Mouse (Mus musculus): ENCODE measurements around the gene Gpr183. TPM values are rescaled to one million over a fixed set of nuclear protein-coding genes. Genes with fewer than 3 reads are reported as not detected.
A peak's percentile ranks its signal among the peaks of the same experiment; 100 is the strongest.

The Gpr183 gene
- total RNA-seq, 1 experiment from 2014 or later: 1.1 TPM

DNA sequence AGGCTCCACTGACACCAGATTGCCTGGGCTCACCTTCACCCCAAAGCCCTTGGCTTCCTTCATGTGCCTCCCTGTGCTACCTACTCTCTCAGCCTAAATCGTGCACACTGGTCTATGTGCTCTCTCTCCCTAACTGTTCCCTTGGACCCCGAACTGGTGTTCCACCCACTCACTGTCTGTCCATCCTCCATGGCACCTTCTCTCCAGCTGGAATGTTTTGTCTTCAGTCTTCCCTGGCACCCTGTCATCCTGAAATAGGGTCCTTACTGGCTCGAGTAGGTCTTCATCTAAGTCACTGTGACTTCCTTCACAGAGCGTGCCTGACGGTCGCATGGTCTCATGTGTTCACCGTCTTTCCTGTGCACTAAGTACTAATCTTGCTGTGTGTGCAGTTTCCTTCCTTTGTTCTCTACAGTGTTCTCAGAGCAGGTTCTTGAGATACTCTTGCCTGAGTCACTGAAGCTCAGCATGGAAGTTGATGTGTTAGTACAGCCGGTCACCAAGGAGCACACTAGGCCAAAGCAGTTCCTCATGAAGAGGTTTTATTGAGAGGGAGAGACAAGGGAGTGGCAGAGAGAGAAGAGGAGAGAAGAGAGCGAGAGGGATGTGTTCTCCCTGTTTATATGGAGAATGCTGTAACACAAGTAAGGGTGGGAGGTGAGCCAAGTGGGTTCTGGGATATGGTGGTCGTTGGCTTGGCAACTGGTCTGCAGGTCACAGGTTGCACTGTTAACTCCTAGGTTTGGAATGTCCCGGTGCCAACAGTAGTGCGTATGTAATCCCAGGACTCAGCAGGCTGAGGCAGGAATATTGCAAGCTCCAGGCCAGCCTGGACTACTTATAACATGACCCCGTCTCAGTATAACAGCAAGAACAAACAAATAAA, 27.6 kb upstream of the Gpr183 start:
- peak in 1 of 2 experiments; percentile 44; a peak in 3 of 4 replicates for ATAC-seq (replicated peaks in 1 of 2; ENCODE audit: insufficient read depth in 1 of 2, low FRiP score in 2 of 2, low TSS enrichment in 1 of 2, low read depth in 1 of 2, poor library complexity in 2 of 2, severe bottlenecking in 2 of 2)

DNA sequence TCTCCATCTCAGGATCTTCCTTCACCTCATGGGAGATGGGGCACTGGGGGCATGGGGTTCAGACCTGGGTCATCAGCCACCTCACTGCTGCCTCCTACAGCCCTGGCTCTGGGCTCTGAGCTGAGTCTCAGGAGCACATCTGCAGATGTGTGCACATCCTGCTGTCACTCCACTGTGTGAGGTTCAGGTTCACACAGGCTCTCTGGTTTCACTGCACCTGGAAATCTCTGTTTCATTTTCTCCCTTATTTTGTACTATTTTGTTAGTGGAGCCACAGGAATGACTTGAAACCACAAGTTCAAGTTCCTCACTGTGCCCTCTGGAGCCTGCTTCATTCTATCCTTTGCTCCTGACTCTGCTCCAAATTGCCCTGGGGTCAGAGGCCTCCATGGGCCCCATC, 26.9 kb upstream of the Gpr183 start:
- ATAC-seq (replicated peaks in 1 of 2; ENCODE audit: insufficient read depth in 1 of 2, low FRiP score in 2 of 2, low TSS enrichment in 1 of 2, low read depth in 1 of 2, poor library complexity in 2 of 2, severe bottlenecking in 2 of 2): peak in 1 of 2 experiments; percentile 23; a peak in 1 of 4 replicates

DNA sequence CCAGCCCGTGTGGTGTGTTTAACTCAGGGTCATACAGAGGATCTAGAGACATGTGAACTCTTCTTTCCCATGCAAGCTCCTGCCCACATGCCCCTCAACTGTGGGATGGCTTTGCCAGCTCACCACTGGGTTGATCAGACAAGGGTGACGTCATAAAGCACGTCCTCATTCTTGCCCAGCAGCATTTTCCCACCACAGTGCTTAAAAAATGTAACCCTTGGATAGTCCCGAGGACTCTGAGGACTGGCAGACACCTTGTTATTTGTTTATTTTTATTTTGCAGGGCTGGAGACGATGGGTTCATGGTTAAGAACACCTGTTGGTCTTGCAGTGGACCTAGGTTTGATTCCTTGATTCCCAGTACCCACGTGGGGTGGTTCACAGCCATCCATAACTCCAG, 25.9 kb upstream of the Gpr183 start:
- no peak for ATAC-seq (replicated peaks in 1 of 2; ENCODE audit: insufficient read depth in 1 of 2, low FRiP score in 2 of 2, low TSS enrichment in 1 of 2, low read depth in 1 of 2, poor library complexity in 2 of 2, severe bottlenecking in 2 of 2)

DNA sequence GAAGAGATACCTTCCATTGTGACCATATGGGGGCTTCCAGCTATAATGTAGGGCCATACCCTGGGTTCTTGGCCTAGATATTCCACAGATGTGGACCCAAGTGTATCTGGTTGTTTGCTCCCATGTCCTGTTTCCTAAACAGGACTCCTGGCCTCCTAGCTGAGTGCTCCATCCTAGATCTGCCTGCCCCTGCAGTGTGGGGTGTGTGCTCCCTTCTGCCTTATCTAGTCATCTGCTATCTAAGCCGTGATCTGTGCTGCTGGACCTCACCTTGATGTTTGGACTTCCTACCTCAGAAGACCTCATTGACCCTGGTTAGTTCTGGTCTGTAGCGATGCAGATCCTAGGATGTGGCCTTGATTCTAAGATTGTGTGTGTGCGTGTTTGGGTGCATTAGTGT, 24.9 kb upstream of the Gpr183 start:
- no peak for ATAC-seq (replicated peaks in 1 of 2; ENCODE audit: insufficient read depth in 1 of 2, low FRiP score in 2 of 2, low TSS enrichment in 1 of 2, low read depth in 1 of 2, poor library complexity in 2 of 2, severe bottlenecking in 2 of 2)

DNA sequence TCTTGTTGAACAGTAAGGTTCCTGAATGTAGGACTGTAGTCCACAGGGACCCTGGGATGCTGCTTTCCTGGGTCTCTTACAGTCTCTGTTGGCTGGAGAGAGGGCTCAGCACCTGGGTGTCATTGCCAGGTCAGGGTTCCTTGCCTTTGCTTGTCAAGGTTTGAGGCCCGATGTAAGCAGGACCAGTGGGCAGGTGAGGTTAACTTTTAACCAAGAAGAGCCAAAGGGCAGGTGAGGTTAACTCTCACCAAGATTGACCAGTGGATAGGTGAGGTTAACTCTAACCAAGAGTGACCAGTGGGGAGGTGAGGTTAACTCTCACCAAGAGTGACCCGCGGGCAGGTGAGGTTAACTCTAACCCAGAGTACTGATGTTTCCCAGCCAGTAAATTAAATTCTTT, 24.3 kb upstream of the Gpr183 start:
- no peak for ATAC-seq (replicated peaks in 1 of 2; ENCODE audit: insufficient read depth in 1 of 2, low FRiP score in 2 of 2, low TSS enrichment in 1 of 2, low read depth in 1 of 2, poor library complexity in 2 of 2, severe bottlenecking in 2 of 2)

DNA sequence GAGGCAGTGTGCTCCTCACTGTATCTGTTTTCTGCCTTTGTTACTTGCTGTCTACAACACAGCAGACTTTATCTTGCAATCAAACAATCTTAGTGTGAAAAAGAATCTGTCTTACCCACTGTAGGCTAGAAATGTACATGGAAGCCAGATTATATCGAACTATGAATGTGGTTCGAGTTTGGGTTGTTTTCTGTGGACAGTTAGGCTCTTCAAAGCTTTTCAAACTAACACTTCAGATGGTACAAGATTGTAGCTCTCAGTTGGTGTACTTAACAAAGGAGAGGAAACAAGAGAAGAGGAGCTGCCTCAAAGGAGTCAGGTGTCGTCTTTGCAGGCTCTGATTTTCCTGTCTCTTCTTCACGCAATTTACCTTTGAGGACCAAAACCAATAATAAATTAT, 22.7 kb upstream of the Gpr183 start:
- ATAC-seq (replicated peaks in 1 of 2; ENCODE audit: insufficient read depth in 1 of 2, low FRiP score in 2 of 2, low TSS enrichment in 1 of 2, low read depth in 1 of 2, poor library complexity in 2 of 2, severe bottlenecking in 2 of 2): no peak

DNA sequence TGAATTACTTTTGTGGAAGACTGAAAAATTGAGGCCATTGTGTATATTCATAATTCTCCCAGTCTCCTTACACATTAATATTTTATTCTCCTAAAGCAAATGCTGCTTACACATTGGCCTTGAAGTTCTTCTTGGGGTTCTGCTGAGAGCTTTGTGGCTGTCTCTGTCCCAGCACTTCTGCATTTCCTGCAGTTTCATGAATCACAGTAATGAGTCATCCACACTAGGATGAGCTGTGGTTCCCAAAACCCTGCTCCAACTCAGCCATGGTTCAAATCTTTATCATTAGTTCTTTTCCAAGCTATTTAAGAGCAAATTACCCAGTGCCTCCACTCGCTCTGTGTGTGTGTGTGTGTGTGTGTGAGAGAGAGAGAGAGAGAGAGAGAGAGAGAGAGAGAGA, 22.3 kb upstream of the Gpr183 start:
- ATAC-seq (replicated peaks in 1 of 2; ENCODE audit: insufficient read depth in 1 of 2, low FRiP score in 2 of 2, low TSS enrichment in 1 of 2, low read depth in 1 of 2, poor library complexity in 2 of 2, severe bottlenecking in 2 of 2): no peak

DNA sequence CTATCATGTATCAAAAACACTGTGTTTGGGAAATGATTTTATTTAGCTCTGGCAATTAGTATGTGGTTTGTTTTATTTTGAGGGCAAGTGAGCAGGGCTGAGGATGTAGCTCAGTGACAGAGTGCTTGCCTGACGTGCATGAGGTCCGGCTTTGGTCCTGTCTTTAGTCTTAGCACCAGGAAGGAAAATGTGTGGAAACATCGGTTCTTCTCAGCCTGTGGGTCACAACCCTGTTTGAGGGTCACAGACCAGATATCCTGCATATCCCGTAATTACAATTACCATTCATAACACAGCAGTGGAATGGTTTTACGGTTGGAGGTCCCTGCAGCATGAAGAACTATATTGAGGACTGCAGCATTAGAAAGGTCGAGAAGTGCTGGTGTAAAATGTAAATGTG, 21.0 kb upstream of the Gpr183 start:
- no peak for ATAC-seq (replicated peaks in 1 of 2; ENCODE audit: insufficient read depth in 1 of 2, low FRiP score in 2 of 2, low TSS enrichment in 1 of 2, low read depth in 1 of 2, poor library complexity in 2 of 2, severe bottlenecking in 2 of 2)

DNA sequence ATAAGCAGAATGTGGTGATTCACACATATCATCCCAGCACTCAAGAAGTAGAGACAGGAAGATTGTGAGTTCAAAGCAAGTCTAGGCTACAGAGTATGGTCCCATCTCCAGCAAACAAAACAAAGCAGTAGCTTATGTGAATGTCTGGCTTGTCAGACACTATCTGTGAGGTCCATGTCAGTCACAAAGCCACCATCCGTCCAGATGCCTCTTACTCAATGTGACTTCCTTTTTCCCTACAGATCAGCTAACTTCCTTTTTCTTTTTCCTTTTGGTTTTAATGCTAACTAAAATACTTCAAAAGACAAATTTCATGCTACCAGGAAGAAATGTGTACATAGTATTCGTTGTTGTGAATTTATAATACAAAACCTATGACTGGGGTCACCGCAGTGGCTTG, 20.5 kb upstream of the Gpr183 start:
- peak; percentile 82 for ATAC-seq (replicated peaks in 1 of 2; ENCODE audit: insufficient read depth in 1 of 2, low FRiP score in 2 of 2, low TSS enrichment in 1 of 2, low read depth in 1 of 2, poor library complexity in 2 of 2, severe bottlenecking in 2 of 2)

DNA sequence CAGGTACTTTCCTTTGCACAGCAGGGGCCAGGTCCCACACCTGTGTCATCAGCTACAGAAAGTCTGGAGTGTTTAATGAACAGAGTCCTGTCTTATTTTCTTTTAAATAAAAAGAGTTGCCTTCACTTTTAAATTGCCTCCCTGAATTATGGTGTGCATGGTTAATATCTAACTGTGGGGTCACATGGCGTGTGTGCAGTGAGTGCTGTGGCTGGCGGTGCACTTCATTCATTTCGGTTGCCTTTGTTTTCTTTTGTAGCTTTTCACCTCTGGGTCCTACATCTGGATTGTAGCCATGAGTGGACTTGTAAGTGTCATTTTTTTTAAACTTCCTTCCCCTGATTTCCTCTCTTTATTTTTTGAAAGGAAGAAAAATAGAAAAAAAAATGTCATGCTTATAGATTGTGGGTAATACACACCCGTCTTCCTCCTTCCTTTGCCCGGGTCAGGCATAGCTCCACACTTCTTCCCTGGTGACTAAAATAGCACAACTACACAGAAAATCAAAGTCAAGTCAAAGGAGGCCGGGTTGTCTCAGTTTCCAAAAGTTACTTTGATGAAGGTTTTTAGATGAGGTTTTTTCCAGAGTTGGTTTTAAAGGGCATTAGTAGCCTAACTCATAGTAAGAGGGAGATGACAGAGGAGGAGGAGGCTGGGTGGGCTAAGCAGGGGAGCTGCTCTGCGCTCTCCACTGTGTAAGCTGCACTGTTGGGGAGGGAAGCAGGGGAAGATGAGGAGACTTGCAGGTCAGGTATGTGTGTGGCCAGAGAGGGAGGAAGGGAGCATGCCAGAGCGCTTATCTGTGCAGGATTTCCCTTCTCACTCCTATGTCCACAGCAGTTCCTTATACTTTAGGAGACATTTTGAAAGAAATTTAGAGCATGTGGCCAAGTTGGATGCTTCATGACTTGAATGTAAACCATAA, 18.3 kb upstream of the Gpr183 start:
- 0 out of 4 replicates have a peak, but pooled peaks have one; percentile 2 to 13 for ATAC-seq (replicated peaks in 1 of 2; ENCODE audit: insufficient read depth in 1 of 2, low FRiP score in 2 of 2, low TSS enrichment in 1 of 2, low read depth in 1 of 2, poor library complexity in 2 of 2, severe bottlenecking in 2 of 2)

DNA sequence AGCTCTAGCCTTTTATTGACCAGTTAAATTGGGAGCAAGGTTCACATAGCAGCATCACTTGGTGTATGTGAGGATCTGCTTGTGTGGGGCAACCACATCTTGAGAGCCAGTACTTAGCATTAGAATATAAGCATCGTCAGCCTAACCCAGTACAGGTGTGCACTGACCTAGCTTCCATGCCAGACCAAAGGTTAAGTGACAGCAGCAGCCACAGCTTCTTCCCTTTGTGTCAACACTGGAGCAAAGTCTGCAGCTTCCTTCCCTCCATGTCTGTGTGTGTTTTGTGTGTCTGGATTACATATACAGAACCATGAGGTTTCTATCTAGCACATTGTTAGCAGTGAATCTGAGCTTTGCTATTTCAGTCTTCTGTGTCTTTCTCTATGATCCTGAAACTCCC, 16.5 kb upstream of the Gpr183 start:
- no peak for ATAC-seq (replicated peaks in 1 of 2; ENCODE audit: insufficient read depth in 1 of 2, low FRiP score in 2 of 2, low TSS enrichment in 1 of 2, low read depth in 1 of 2, poor library complexity in 2 of 2, severe bottlenecking in 2 of 2)

DNA sequence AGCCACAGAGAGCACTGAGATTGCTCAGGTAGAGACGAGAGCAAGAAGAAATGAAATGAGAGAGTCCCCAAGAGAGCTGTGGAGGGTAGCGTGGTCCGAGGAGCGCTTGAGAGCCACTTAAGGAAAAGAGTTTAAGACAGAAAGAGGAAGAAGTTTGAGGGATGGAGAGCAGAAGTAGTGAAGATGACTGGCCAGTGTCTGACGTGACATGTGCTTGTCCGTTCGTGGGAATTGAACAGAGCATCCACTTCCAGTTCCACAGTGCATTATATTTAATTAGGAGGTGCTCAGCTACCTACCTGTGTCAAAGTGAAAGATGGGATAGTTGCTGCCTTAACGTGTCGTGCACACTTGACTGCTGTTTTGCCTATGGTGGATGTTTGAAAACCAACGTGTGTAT, 8.1 kb upstream of the Gpr183 start:
- no peak for ATAC-seq (replicated peaks in 1 of 2; ENCODE audit: insufficient read depth in 1 of 2, low FRiP score in 2 of 2, low TSS enrichment in 1 of 2, low read depth in 1 of 2, poor library complexity in 2 of 2, severe bottlenecking in 2 of 2)

DNA sequence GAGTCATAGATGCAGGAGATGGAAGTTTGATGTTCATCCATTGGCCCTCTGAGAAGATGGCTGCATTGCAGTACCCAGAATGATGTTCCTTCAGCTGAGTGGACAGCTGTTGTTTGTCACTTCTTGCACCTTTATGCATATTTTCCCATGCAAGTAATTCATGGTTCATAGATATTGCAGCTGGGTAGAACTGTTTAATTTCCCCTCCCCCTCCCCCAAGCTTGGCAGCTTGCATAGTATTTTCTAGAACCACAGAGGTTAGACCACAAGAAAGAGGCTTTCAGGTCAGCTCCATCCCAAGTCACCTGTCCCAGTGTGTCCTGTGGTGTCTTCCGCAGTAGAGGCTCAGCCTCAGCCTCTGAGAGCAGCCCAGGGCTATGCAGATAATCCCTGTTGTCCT, 5.4 kb upstream of the Gpr183 start:
- ATAC-seq (replicated peaks in 1 of 2; ENCODE audit: insufficient read depth in 1 of 2, low FRiP score in 2 of 2, low TSS enrichment in 1 of 2, low read depth in 1 of 2, poor library complexity in 2 of 2, severe bottlenecking in 2 of 2): no peak

DNA sequence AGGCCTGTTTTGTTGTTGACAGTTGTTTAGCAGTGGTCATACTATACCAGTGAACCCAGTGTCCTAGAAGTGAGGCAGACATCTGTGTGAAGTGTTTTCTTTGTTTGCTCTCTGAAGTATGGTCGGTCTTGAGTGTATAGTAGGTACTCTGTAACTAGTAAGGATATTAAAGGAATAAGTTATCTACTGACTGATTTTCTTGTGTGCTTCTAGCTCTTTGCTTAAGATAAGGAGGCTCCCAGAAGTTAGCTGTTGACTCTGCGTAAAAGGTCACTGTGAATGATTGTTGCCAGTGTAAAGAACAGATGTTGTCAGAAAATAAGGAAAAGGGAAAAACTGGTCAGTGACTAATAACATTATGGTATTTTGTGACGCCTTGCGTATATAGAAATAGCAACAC, 2.1 kb upstream of the Gpr183 start:
- no peak for ATAC-seq (replicated peaks in 1 of 2; ENCODE audit: insufficient read depth in 1 of 2, low FRiP score in 2 of 2, low TSS enrichment in 1 of 2, low read depth in 1 of 2, poor library complexity in 2 of 2, severe bottlenecking in 2 of 2)

DNA sequence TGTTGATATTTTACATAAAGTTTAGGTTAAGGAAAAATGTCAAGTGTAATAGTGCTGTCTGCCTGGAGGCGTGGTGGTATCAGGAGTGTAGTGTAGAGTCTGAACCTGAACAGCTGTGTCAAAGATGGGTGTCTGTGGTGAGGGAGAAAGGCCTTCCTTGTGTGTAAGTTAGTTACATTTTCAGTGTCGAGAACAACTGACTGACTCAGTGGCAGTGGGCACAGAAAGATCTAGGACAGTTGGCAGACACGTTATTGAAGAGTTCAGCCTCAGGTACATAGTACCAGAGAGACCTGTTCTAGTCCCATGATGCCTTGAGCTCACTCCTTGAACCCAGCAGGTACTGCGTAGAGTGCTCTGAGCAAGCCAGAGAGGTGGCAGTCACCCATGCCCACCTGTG, 466 bp upstream of the Gpr183 start:
- no peak for ATAC-seq (replicated peaks in 1 of 2; ENCODE audit: insufficient read depth in 1 of 2, low FRiP score in 2 of 2, low TSS enrichment in 1 of 2, low read depth in 1 of 2, poor library complexity in 2 of 2, severe bottlenecking in 2 of 2)

DNA sequence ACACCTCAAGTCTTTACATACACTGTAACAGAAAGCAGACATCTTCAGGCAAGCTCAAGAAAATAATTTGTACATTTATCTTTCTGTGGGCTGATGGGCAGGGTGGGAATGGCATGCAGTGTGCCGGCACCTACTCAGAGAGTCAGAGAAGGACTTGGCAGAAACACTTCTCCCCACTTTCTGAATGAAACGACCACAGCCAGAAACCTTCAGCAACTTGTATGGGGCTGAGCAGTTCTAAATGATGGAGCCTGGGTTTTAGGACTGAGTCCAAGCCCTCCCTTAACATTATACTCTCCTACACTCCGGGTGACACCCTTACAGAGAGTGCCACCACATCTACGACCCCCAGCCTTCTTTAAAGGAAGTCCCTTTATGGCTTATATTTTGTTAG, 1.1 kb downstream of the Gpr183 start:
- no peak for ATAC-seq (replicated peaks in 1 of 2; ENCODE audit: insufficient read depth in 1 of 2, low FRiP score in 2 of 2, low TSS enrichment in 1 of 2, low read depth in 1 of 2, poor library complexity in 2 of 2, severe bottlenecking in 2 of 2)

DNA sequence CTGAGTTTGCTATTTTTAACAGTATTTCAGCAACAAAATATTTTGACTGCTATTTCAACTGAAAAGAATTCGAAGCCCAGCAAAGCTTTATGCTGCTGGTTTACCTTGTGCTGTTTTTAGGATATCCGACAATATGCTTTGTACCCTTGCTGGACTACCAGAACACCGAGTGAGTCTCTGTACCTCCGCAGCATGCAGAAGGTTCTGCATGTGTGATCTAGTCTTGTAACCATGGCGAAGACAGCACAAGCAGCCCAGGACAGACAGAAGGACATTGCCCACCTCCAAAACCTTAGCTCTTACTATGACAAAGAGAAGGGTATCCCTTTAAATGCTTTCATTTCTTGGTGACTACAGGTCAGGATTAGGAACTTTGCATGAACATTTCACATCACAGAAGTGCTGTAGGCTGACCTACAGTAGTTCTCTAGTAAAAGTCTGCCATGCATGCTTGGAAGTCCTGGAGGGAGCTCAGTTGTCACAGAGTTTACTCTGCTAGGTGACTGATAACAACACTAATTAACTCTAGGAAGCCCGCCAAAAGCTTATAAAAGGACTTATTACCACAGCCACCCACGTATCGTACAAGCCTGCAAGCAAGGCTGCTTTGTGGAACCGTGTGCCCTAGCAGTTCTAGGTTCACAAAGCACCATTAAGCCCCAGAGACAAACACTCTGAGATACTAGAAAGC, 1.6 kb downstream of the Gpr183 start:
- ATAC-seq (replicated peaks in 1 of 2; ENCODE audit: insufficient read depth in 1 of 2, low FRiP score in 2 of 2, low TSS enrichment in 1 of 2, low read depth in 1 of 2, poor library complexity in 2 of 2, severe bottlenecking in 2 of 2): no peak

Measured in hematopoietic stem cell, adult 5-6 weeks (primary cell).